Mouse (Mus musculus): ENCODE results near the gene Galnt11. TPM values are rescaled to one million over a fixed set of nuclear protein-coding genes. Genes with fewer than 3 reads are reported as not detected.

Gene Galnt11
- total RNA-seq, 1 experiment from 2014 or later: 25.2 TPM

DNA sequence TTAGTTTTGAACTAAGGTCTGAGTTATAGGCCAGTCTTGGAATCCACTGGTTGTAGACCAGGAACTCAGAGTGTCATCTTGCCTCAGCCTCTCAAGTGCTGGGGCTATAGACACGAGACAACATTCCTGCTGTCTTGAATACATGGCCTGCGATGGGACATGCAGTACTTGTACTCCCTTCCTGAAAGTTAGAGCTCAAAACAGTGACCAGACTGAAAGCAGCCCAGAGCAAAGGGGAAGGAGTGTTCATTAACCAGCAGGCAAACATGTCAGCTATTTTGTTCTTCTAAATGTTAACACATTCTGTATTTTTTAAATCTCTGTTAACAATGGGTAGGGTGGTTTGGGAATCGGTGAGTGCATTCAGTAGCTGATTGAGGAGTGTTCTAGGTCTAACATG is 25.3 kb downstream of the Galnt11 start:
- no peak for ATAC-seq (replicated peaks; ENCODE audit: insufficient number of reproducible peaks, low FRiP score, low TSS enrichment, poor library complexity, severe bottlenecking)

DNA sequence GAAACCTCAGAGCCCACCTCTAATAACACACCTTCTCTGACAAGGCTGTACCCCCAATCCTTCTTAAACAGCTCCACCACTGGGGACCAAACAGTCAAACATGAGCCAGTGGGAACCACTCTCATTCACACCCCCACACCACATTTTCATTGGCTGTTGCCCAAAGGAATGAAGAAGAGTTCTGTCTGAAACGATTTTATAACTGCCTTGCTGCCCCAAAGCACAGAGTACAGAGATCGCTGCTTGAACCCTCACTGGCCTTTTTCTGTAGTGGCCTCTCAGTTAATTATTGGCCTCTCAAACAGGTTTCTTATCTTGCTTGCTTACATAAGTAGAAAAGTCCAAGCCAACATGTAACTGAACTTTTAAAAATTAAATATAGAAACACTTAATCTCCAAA is 30.7 kb downstream of the Galnt11 start:
- ATAC-seq (replicated peaks; ENCODE audit: insufficient number of reproducible peaks, low FRiP score, low TSS enrichment, poor library complexity, severe bottlenecking): no peak

DNA sequence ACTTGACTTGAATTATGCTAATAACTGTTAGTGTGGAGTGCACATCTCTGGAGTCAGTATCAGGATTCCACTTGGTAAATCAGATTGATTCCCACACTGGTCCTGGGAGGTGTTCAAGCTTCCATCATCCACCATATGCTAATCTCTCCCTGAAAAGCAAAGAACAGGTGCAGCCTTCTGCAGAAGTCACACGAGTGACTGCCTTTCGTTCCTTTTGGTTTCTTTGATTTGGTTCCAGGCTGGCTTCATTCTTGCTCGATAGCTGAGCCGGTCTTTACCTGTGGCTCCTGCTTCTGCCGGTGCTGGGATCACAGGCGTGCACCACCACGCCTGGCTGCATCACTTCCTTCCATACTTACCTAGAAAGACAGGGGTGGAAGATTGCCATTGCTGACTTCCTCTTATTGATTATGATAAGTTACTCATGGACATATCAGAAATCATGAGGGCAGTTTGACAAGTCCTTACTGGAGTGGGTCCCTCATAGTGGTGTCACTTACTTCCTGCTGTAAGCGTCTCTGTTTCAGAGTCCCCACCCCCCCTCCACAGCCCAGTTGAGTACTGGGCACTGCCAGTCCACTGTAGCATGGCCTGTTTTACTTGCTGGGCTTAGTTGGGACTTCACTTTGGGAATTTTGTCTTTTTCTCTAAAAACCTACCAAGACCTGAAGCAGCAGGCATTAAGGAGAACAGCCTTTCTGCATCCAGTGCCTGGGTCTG is 31.3 kb downstream of the Galnt11 start:
- no peak for ATAC-seq (replicated peaks; ENCODE audit: insufficient number of reproducible peaks, low FRiP score, low TSS enrichment, poor library complexity, severe bottlenecking)

DNA sequence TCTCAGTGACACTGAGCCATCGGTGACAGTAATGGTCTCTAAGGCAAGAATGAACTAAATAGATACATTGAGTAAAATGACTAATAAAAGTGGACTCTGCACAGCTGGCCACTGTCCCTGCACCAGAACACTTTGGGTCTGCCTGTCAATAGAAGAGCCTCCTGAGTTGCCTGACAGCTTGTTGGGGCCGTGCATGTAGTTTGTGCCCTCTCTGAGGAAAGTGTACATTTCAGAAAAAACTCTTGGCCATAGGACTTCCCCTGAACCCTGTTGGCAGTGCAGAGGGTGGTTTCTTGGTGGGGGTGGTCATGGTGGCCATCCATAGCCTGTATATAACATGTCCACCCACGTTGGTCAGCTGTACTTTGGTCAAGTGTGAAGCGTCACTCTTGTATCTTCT is 32.8 kb downstream of the Galnt11 start:
- ATAC-seq (replicated peaks; ENCODE audit: insufficient number of reproducible peaks, low FRiP score, low TSS enrichment, poor library complexity, severe bottlenecking): no peak

GRCm38 (mm10) chr5:25256686-25257085 is 35.0 kb downstream of the Galnt11 start:
- ATAC-seq (replicated peaks; ENCODE audit: insufficient number of reproducible peaks, low FRiP score, low TSS enrichment, poor library complexity, severe bottlenecking): no peak

GRCm38 (mm10) chr5:25261452-25261851 is 39.7 kb downstream of the Galnt11 start:
- ATAC-seq (replicated peaks; ENCODE audit: insufficient number of reproducible peaks, low FRiP score, low TSS enrichment, poor library complexity, severe bottlenecking): no peak

DNA sequence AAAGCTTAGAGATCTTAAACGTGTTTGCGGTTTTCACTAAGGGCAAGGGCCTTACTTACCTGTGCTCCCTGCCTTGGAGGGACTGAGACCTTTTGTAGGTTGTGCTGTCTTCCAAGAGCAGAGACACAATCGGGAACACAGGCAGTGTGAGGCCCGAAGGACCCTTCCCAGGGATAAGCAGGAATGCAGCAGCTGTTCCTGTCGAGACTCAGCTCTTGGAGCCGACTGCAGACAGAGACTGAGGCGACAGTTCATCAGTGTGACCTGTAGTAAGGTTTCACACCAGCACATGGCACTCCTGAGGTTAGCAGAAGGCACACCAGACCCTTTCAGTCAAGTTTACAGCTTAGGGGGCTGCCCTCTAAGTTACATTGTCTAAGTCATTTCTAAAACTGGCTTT is 40.6 kb downstream of the Galnt11 start:
- no peak for ATAC-seq (replicated peaks; ENCODE audit: insufficient number of reproducible peaks, low FRiP score, low TSS enrichment, poor library complexity, severe bottlenecking)

GRCm38 (mm10) chr5:25268258-25268888 is 46.7 kb downstream of the Galnt11 start:
- no peak for ATAC-seq (replicated peaks; ENCODE audit: insufficient number of reproducible peaks, low FRiP score, low TSS enrichment, poor library complexity, severe bottlenecking)

GRCm38 (mm10) chr5:25275629-25276028 is 53.9 kb downstream of the Galnt11 start:
- ATAC-seq (replicated peaks; ENCODE audit: insufficient number of reproducible peaks, low FRiP score, low TSS enrichment, poor library complexity, severe bottlenecking): no peak

DNA sequence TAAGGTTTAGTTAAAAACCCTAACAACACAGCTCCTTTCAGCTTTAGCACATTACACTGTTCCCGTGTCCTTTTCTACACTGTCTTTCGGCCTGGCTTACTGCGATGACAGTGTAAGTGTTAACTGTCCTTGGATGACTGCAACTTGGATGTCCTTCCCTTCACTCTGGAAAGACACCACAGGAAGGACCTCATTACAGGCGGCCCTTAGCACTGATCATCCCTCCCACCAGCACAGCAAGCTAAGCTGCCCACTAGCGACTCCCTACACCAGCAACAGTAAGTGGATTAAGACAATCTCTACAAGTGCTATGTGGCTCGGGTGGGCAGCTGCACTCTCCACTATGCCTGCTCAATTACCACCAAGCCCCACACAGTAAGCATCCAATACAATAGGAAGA is 54.7 kb downstream of the Galnt11 start:
- ATAC-seq (replicated peaks; ENCODE audit: insufficient number of reproducible peaks, low FRiP score, low TSS enrichment, poor library complexity, severe bottlenecking): no peak

GRCm38 (mm10) chr5:25283988-25284387 is 62.3 kb downstream of the Galnt11 start:
- ATAC-seq (replicated peaks; ENCODE audit: insufficient number of reproducible peaks, low FRiP score, low TSS enrichment, poor library complexity, severe bottlenecking): no peak

DNA sequence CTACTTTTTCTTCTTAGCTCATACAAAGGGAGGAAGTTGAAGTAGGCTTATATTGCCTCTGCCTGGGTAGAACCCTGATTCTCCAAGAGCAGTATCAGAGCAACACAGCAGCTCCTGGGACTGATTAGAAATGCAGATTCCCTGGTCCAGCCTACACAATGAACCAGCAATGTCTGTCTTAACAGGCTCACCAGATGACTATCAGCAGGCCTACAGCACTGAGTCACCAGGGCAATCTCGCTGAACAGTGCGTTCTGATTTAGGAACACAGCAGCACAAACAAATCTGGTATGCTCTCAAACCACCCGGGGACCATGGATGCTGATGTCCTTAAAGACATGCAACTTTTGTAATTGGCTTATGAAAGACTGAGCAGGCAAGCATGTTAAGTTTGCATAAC is 75.1 kb downstream of the Galnt11 start:
- ATAC-seq (replicated peaks; ENCODE audit: insufficient number of reproducible peaks, low FRiP score, low TSS enrichment, poor library complexity, severe bottlenecking): no peak

GRCm38 (mm10) chr5:25310226-25310625 is 88.5 kb downstream of the Galnt11 start:
- no peak for ATAC-seq (replicated peaks; ENCODE audit: insufficient number of reproducible peaks, low FRiP score, low TSS enrichment, poor library complexity, severe bottlenecking)

- ATAC-seq (replicated peaks; ENCODE audit: insufficient number of reproducible peaks, low FRiP score, low TSS enrichment, poor library complexity, severe bottlenecking): no peak
Measured at GRCm38 (mm10) chr5:25313881-25314280, 92.2 kb downstream of the Galnt11 start.

Other genes with a start within 250 kb of the Galnt11 start
- 38.4 to 61.0 TPM (median 57.7 TPM) in 3 replicates for gene Prkag2, start 121.3 kb upstream of the Galnt11 start, total RNA-seq (2017)
- not detected in 3 replicates for gene Galntl5, start 40.4 kb upstream of the Galnt11 start, total RNA-seq (2017)
- gene E130116L18Rik, start 1.2 kb downstream of the Galnt11 start, total RNA-seq (2017): not detected in 3 replicates